Mouse (Mus musculus): Measurements from ENCODE around the gene Ifng.

DNA sequence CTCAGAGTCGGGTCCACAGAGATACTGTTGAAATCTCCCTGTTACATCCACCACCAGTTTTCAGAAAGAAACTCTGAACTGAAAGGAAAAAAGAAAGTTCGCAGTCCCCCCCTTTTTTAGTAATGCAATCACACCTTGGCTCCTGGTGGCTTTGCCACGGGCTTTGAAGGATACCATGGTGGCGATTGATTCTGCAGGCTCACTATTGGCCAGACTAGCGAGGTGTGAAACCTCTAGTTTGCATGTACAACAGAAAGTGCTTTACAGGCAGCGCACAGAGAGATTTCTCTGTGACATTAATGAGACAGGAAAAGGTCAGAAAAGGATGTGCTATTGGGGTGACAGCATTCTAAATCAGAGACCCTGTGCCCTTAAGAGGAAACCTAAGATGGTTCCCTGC, 5.3 kb upstream of the Ifng start:
- TF ChIP-seq POLR2A (IDR thresholded peaks at IDR 0.05; ENCODE audit: insufficient read depth, low read length) (no peak), CTCF (IDR thresholded peaks at IDR 0.05; ENCODE audit: low read depth, low read length) (no peak)
